Mouse (Mus musculus): ENCODE results near the gene Ebf3.

The Ebf3 gene

DNA sequence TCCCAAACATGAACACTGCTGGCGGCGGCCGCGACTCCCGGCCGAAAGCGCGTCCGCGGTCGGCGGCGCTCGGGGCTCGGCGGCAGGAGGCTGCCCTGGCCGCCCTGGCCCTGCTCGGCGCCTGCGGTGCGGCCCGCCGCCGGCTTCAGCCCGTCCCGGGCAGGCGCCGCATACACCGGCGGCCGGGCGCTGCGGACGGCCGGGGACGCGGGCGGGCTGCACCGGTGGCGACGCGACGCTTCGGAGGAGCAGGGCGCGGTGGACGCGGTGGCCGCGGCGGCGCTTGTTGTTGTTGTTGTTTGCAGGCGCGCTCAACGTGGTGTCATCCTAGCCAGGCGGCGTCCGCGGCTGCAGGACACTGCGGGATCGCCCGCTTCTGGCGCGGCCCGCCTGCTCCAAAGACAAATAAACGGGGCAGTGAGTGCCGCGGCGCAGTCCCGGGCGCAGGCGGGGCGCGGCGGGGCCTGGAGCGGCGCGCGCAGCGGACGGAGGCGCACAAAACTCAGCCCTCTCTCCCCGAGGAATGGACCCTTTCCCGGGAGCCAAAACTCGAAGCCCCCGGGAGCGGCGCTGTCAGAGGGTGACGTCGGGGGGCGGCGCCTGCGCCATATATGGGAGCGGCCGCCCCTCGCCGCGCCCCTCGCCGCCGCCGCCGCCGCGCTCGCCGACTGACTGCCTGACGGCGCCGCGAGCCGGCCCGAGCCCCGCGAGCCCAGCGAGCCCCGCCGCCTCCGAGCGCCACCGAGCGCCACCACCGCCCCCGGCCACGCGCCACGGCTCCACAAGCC is at the start of gene Ebf3:
TSS of gene Ebf3 (minus strand) at position 542 of the 788 bp plus-strand sequence.
- DNase-seq (ENCODE audit: low read depth, low spot score), result peak; percentile 91

GRCm38 (mm10) chr7:137346860-137347259 is 32.6 kb upstream of the Ebf3 start:
- peak; percentile 31 for DNase-seq (ENCODE audit: low read depth, low spot score)

DNA sequence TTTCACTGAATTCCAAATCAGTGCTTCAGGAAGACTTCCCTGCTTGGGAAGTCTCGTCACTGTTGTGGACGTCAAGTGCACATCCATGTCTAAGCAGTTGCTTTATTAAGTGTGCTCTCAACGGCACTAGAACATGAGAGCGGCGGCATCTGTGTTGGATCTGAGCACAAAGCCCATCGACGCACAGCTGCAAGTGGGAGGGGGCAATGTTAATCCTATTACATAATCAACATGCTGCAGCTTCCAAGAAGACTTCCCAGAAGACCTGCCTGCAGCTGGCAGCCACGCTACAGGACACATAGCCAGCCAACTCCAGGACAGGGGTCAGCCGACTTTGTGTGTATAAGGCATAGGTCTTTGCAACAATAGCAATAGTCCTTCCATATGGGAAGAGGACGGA is 31.8 kb upstream of the Ebf3 start:
- DNase-seq (ENCODE audit: low read depth, low spot score), result no peak

DNA sequence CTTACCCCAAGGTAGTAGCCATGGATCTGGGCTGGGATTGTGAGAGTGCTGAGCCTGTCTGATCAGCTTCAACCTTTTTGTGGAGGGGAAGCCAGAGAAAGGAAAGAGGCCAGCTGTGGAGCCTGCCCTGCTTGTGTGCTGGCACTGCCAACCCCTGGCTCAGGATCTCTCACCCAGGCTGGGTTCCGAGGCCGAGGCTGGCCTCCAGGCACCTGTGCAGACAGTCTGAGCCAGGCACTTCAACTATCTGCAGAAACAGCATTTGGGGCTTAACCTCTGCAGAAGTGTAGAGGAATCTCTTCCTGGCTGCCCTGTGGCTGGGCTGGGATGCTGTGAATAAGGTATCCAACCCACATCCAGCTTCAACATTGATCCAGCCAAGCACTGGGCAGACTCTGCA is 19.7 kb upstream of the Ebf3 start:
- DNase-seq (ENCODE audit: low read depth, low spot score), result no peak

- DNase-seq (ENCODE audit: low read depth, low spot score), result no peak
These were observed 8.7 kb upstream of the Ebf3 start for GRCm38 (mm10) chr7:137322926-137323325.

DNA sequence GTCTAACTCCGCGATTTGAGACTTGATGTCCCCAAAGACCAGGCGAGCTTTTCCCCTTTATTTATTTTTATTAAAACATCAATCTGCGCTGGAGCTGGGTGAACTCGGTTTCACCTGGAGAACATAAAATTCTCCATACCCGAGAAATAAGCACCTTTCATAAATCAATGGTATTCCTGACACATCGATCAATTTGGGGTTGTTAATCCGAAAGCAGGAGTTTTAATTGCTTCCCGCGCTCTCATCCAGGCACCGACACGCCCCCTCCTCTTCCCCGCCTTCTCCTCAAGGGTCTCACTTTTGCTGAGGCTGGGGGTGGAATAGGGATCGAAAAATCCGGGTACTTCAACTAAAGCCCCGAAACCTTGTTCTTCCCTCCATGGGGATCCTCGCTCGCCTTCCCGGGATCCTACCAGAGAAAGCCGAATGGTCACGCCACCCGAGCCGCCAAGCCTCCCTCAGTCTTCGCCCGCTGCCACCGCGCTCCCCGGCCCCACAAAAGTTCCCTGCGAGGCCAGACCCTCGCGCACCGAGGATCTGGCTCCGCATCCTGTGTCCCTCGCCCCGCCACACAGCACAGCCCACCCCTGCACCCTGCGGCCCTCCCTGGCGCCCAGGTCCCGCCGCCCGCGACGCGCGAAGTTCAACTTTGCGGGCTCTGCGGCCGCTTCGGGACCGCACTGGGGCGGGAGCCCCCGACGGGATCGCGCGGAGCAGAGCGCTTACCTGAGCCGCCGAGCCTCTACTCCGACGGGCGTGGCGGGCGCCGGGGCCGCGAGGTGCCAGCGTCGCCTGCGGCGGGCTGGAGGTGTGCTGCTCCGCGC is 7.9 kb upstream of the Ebf3 start:
- DNase-seq (ENCODE audit: low read depth, low spot score), result no peak

DNA sequence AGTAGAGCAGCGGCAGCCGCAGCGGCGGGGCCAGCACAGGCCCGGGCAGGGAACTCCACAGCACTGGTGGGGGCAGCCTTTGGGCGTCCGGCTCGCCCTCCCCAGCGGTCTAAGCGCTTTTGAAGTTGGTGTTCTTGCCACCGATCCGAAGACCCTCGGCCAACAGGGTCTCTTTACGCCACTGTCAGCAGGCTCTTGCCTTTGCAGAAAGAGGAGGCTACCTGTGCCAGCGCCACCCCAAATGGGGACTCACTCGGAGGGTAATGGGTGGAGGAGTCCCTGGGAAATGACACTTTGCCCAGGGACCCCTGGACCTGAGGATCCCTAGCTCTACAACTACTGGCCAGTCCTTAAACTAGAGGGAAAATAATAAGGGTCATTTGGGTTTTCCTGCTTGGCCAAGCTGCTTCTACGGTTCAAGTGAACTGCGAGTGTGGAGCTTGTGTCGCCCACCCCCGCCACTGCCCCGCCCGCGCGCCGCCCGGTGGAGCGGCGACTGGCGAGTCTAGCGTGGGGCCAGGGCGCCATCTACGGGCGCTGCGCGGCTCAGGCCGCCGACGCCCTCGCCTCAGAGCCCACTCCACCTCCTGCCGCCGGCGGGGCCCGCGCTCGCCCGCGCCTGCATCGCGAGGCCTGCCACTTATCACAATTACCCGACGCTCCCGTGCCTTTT is 7.0 kb upstream of the Ebf3 start:
- DNase-seq (ENCODE audit: low read depth, low spot score), result peak; percentile 84

DNA sequence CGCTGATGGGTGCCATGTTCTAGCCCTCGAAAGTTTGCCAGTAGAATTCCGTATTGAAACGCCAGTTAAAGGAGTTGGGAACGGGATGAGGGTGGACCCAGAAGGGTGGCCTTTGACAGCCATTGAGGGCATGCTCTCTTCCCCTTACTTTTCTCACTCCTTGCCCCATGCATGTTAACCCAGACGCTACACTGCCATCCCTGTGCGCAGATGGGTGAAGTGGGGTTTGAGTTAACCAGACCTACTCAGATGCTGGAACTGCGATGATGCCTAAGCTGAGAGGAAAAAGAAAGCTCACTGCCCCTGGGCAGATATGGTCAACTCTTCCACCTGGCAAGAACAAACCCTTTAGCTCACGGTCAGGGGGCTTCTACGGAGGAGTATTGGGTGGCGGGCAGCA is 6.1 kb upstream of the Ebf3 start:
- DNase-seq (ENCODE audit: low read depth, low spot score), result no peak

DNA sequence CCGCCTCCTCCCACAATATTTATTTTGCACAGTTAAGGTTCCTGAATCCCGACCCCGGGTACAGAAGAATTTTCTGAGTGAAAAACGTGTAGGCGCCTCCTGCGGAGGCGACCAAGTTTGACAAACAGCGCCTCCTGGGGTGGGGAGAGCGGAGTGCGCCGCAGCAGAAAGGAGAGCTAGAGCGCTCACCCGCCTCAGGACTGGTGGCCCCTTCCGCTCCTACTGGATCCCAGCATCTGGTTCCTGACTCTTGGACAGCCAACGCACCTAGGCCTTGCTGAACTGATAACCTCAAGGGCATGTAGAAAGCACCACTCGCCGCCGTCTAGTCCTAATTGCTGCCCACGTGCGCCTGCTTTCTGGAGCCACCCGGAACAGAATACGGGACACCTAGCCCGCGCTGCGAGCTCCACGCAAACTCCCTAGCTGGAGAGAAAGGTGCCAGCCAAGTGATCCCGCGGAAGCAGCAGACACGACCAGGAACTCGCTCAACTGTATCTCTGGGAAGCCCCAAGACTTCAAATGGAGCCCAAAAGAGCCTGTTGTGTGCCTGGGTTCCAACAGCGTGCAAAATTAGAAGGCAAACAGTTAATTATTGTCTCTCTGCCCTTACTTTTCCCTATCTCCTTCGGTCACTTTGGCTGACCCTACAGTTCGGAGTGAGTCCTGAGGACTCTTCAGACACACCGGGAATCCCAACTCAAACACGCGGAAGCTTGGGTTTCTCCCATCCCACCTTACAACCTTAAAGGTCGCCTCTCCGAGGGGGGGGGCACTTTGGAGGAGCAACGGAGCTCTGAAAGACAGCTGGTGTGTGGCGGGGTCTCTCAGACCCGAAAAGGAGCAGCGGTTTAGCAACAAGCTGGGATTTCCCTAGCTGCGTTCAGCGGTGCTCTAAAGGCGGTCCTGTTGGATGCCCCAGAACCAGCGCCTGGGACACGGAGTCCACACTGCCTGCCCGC is 5.0 kb upstream of the Ebf3 start:
- peak; percentile 85 for DNase-seq (ENCODE audit: low read depth, low spot score)

DNA sequence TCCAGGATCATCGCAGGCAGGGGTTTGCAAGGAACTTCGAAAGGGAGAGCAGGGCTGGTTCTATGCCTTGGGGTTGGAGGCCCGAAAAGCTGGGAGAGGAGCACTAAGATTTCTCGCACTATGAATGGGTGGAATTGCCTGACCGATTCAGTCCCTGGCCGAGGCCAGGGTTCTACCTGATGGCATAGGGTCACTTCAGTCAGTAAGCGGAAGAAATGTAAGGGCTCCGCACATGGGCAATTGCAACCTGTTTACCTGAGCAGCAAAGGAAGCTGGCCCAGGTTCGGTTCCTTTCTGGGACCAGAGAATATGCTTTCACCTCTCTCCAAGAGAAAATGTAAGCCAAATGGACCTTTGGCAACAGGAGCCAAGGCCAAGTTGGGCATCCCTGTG is 4.1 kb upstream of the Ebf3 start:
- DNase-seq (ENCODE audit: low read depth, low spot score), result no peak

DNA sequence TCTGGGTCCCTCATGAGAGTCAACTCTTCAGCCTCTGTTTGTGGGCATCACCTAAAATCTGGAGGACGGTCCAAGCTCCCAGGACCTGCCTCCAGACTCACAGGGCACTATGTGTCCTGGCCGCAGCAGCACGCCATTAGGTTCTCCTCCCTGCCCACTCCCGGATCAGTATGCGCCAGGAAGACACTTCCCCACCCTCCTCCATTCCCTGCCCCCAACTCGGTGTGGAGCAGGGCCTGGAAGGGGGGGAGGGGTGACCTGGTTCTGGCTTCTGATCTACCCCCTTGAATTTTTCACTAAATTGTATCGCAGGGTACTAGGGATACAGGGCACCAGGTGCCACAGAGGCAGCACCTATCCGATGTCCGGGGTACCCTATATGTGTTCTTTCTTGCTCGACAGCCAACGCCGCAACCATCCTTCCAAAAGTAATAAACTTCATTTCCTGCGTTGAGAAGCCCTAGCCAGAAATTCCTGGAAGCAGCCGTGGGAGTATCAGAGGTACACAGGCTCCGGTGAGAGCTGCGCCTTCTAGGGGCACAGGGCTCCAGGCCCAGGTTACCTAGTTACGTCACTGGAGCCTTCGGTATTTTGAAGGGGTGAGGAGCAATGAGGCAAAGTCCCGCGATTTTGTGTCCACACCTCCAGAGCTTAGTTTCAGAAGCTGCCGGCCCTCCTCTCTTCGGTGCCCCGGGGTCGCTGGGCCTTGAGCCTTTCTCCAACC is 3.6 kb upstream of the Ebf3 start:
- DNase-seq (ENCODE audit: low read depth, low spot score), result no peak

- DNase-seq (ENCODE audit: low read depth, low spot score), result no peak
These were observed 2.8 kb upstream of the Ebf3 start for GRCm38 (mm10) chr7:137316926-137317658.

- DNase-seq (ENCODE audit: low read depth, low spot score), result no peak
These were observed 2.1 kb upstream of the Ebf3 start for GRCm38 (mm10) chr7:137316181-137316925.

DNA sequence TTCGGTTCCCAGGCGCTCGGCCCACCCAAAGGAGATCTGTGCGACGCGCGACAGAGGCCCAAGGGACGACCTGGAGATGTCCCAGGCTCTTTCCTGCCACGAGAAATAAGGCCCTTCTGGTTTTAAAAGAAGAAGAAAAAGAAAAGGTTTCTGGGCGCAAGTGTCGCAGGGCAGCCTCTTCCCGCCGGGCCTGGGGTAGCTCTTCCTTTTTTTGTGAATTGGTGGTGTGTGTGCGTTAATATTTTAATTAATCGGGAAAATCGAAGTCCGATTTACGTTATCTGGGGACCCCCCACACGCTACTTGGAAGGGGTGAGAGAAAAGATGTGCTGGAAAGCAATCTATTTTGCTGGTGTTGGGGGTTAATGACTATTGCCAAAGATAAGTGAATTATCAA is 1.3 kb upstream of the Ebf3 start:
- DNase-seq (ENCODE audit: low read depth, low spot score), result no peak

GRCm38 (mm10) chr7:137314710-137315543 is 682 bp upstream of the Ebf3 start:
- DNase-seq (ENCODE audit: low read depth, low spot score), result no peak

- DNase-seq (ENCODE audit: low read depth, low spot score), result no peak
These were observed 902 bp downstream of the Ebf3 start for GRCm38 (mm10) chr7:137313183-137313903.

GRCm38 (mm10) chr7:137312933-137313182 is 1.4 kb downstream of the Ebf3 start:
- no peak for DNase-seq (ENCODE audit: low read depth, low spot score)

Measured in mesoderm, embryonic 11.5 days (tissue).